Mouse (Mus musculus) WW6 (cell line): ENCODE data around the gene Gm49393.

Experiments
- DNase-seq: peaks from one replicate; pipeline ENCODE4 v3.0.0-alpha.2; 2013; ENCODE audit warnings: low read depth, low spot score

Gene Gm49393

GRCm38 (mm10) chr13:60809690-60810089 lies 125.7 kb downstream of the Gm49393 start:
- no peak for DNase-seq
